Mouse (Mus musculus) brain, embryonic 14.5 days (tissue): ENCODE data around the gene Slc5a2.

Experiments
- CTCF ChIP-seq: fragments of 200-500 bp; IDR thresholded peaks from 2 replicates; pipeline ENCODE4 v1.5.1; 2012; ENCODE audit warnings: inconsistent platforms, mild to moderate bottlenecking, moderate library complexity, borderline replicate concordance; ENCODE audit not compliant: insufficient read depth, insufficient read length; ENCODE audit errors: extremely low read depth
- POLR2A ChIP-seq: fragments of 200-500 bp; IDR thresholded peaks from 2 replicates; pipeline ENCODE4 v1.6.1; 2012; ENCODE audit warnings: mild to moderate bottlenecking, inconsistent platforms, borderline replicate concordance; ENCODE audit not compliant: poor library complexity, insufficient read depth, insufficient read length, severe bottlenecking; ENCODE audit errors: extremely low read depth

DNA sequence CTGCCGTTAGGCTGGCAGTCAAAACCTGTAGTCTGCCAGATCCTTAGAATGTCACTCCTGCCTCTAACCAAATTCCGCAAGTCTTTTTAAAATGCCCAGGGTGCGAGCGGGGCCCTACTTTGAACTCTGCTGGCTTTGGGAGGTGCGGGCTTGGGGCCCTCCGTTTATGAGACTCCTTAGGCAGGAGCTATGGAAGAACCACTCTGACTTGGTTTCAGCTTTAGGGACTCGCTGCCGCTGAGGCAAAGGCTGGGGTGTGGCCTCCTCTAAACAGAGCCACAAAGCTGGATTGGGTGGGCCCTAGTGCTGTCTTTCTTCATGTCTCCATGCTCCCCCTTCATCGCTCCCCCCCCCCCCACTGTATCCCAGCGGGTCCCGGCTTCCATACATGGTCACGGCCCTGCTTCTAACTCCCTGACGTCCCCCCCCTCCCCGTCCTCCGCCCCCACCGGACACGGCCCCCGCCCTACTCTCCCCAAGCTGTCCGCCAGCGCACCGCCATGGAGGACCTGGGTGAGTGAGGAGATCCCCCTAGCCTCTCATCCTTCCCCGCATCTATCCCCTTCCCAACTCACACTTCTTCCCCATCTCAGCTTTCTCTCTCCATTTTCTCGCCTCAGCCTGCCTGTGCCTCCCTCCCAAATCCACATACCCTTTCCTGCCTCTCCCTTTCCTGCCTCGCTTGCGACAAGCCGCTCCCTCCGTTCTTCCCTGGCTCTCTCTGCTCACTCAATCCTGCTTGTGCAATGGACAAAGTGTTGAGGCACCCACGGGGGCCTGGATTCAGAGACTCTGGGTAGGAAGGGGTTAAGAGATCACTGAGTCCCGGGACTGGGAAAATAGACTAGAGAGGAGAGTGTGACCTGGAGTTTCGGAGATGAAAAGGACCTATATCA lies 18.7 kb upstream of the Slc5a2 start, which contains the start of gene Tgfb1i1:
- no peak for TF ChIP-seq CTCF
- TF ChIP-seq POLR2A = no peak
